Mouse (Mus musculus) MEL (cell line): Measurements from ENCODE around the gene P4ha1.

Experiments used
- CHD1 ChIP-seq: IDR thresholded peaks from 2 replicates; pipeline ENCODE4 v1.6.1; 2012; ENCODE audit warnings: low read depth, mild to moderate bottlenecking, inconsistent platforms, low read length, improper control_type of control experiment
- CTCF ChIP-seq, 3 experiments: IDR thresholded peaks in 2 of 3; conservative IDR thresholded peaks in 1 of 3; 2 replicates each; pipeline ENCODE4 v1.5.1; 2011 to 2012; ENCODE audit warnings: low read length in 3 of 3, low read depth in 2 of 3, mild to moderate bottlenecking in 2 of 3, improper control_type of control experiment in 1 of 3, inconsistent platforms in 1 of 3, mixed read lengths in 1 of 3, moderate library complexity in 1 of 3; ENCODE audit not compliant: control insufficient read depth in 1 of 3, insufficient read depth in 1 of 3, poor library complexity in 1 of 3, severe bottlenecking in 1 of 3
- E2F4 ChIP-seq: IDR thresholded peaks from 2 replicates; pipeline ENCODE4 v1.6.1; 2011; ENCODE audit warnings: low read depth, low read length, improper control_type of control experiment, borderline replicate concordance
- EP300 ChIP-seq, 2 experiments: IDR thresholded peaks; 2 replicates each; pipeline ENCODE4 v1.6.1; 2011; ENCODE audit warnings: improper control_type of control experiment in 2 of 2, low read length in 2 of 2, low read depth in 1 of 2, mild to moderate bottlenecking in 1 of 2
- GATA1 ChIP-seq: IDR thresholded peaks from 2 replicates; pipeline ENCODE4 v1.6.1; 2011; ENCODE audit warnings: low read depth, low read length, improper control_type of control experiment
- HCFC1 ChIP-seq: IDR thresholded peaks from 2 replicates; pipeline ENCODE4 v1.6.1; 2012; ENCODE audit warnings: low read depth, mild to moderate bottlenecking, inconsistent platforms, low read length, improper control_type of control experiment, moderate library complexity
- MAX ChIP-seq: IDR thresholded peaks from 2 replicates; pipeline ENCODE4 v1.6.1; 2011; ENCODE audit warnings: low read length, improper control_type of control experiment
- MEF2A ChIP-seq: IDR thresholded peaks from 2 replicates; pipeline ENCODE4 v1.6.1; 2014; ENCODE audit warnings: low read depth, mild to moderate bottlenecking, inconsistent platforms, low read length, improper control_type of control experiment; ENCODE audit not compliant: poor library complexity, insufficient replicate concordance, severe bottlenecking; ENCODE audit errors: extremely low read depth
- MXI1 ChIP-seq: IDR thresholded peaks from 2 replicates; pipeline ENCODE4 v1.6.1; 2011; ENCODE audit warnings: mild to moderate bottlenecking, low read depth, low read length, improper control_type of control experiment
- POLR2A ChIP-seq, 2 experiments: IDR thresholded peaks; 2 replicates each; pipeline ENCODE4 v1.6.1; 2011 to 2012; ENCODE audit warnings: low read length in 2 of 2, mild to moderate bottlenecking in 2 of 2, control low read depth in 1 of 2, improper control_type of control experiment in 1 of 2, low read depth in 1 of 2, moderate library complexity in 1 of 2; ENCODE audit not compliant: control insufficient read depth in 1 of 2, insufficient read depth in 1 of 2, poor library complexity in 1 of 2
- POLR2AphosphoS2 ChIP-seq: IDR thresholded peaks from 2 replicates; pipeline ENCODE4 v1.6.1; 2011; ENCODE audit warnings: low read length, improper control_type of control experiment
- RCOR1 ChIP-seq: IDR thresholded peaks from 2 replicates; pipeline ENCODE4 v1.6.1; 2012; ENCODE audit warnings: low read depth, mild to moderate bottlenecking, inconsistent platforms, low read length, improper control_type of control experiment
- USF1 ChIP-seq: IDR thresholded peaks from 2 replicates; pipeline ENCODE4 v1.6.1; 2014; ENCODE audit warnings: low read depth, mild to moderate bottlenecking, inconsistent platforms, low read length, improper control_type of control experiment, moderate library complexity
- ZC3H11A ChIP-seq: IDR thresholded peaks from 2 replicates; pipeline ENCODE4 v1.6.1; 2012; ENCODE audit warnings: low read depth, mild to moderate bottlenecking, inconsistent platforms, low read length, improper control_type of control experiment

- no peak for TF ChIP-seq MAX
- TF ChIP-seq EP300 (IDR thresholded peaks at IDR 0.05; ENCODE audit: low read depth in 1 of 2, low read length in 2 of 2): no peak
- TF ChIP-seq CTCF (IDR thresholded peaks at IDR 0.05 in 2 of 3, conservative IDR thresholded peaks at IDR 0.05 in 1 of 3; ENCODE audit: control insufficient read depth in 1 of 3, insufficient read depth in 1 of 3, low read depth in 2 of 3, low read length in 3 of 3, poor library complexity in 1 of 3, severe bottlenecking in 1 of 3): no peak
- no peak for TF ChIP-seq E2F4
- TF ChIP-seq MEF2A: no peak
- no peak for TF ChIP-seq POLR2AphosphoS2
- TF ChIP-seq POLR2A (IDR thresholded peaks at IDR 0.05; ENCODE audit: control insufficient read depth in 1 of 2, insufficient read depth in 1 of 2, low read depth in 1 of 2, low read length in 2 of 2, poor library complexity in 1 of 2): no peak
- no peak for TF ChIP-seq GATA1
- TF ChIP-seq MXI1: no peak
- TF ChIP-seq CHD1: no peak
- no peak for TF ChIP-seq ZC3H11A
- no peak for TF ChIP-seq HCFC1
- TF ChIP-seq RCOR1: no peak
- no peak for TF ChIP-seq USF1
These were observed 57.3 kb downstream of the P4ha1 start for GRCm38 (mm10) chr10:59380411-59380821.
